Mouse (Mus musculus) lung, embryonic 16.5 days (tissue): ENCODE measurements around the gene Wnt3. TPM values are rescaled to one million over a fixed set of nuclear protein-coding genes. Genes with fewer than 3 reads are reported as not detected.

Source experiments
- polyA plus RNA-seq: library from polyadenylated mRNA; unstranded; fragments of >200 nt; fragmentation: Nextera tagmentation; extraction: Ambion mirVana; gene quantifications from 2 replicates; pipeline ENCODE4 v1.2.1, GENCODE M21; 2015

Gene Wnt3
- polyA plus RNA-seq, 1 experiment from 2014 or later: 0.14 TPM

Other genes starting within 250 kb of the Wnt3 start
- gene Gm884, start 153.0 kb upstream of the Wnt3 start, polyA plus RNA-seq: not detected in 2 replicates
- not detected in 2 replicates for gene Lyzl6, start 135.3 kb upstream of the Wnt3 start, polyA plus RNA-seq
- gene Rprml, start 124.6 kb upstream of the Wnt3 start, polyA plus RNA-seq: not detected in 2 replicates
- gene Gosr2, start 76.3 kb upstream of the Wnt3 start, polyA plus RNA-seq: 75.8 and 79.2 TPM in 2 replicates
- gene Wnt9b, start 24.3 kb upstream of the Wnt3 start, polyA plus RNA-seq: 0.10 TPM in 1 of 2 replicates, not detected in the other
- 52.5 and 55.1 TPM in 2 replicates for gene Nsf, start 179.9 kb downstream of the Wnt3 start, polyA plus RNA-seq
- gene Arf2, start 192.6 kb downstream of the Wnt3 start, polyA plus RNA-seq: 70.2 and 71.9 TPM in 2 replicates